Mouse (Mus musculus) thymus, adult 2 months (tissue): ENCODE data around the gene Spata17.

Experiments used
- CTCF ChIP-seq: fragments of 200-500 bp; IDR thresholded peaks from 2 replicates; pipeline ENCODE4 v1.5.1; 2012; ENCODE audit warnings: mild to moderate bottlenecking, control low read depth, low read length, moderate library complexity, borderline replicate concordance; ENCODE audit not compliant: control insufficient read depth, poor library complexity, insufficient read depth; ENCODE audit errors: extremely low read depth
- POLR2A ChIP-seq: fragments of 200-500 bp; IDR thresholded peaks from 2 replicates; pipeline ENCODE4 v1.6.1; 2012; ENCODE audit warnings: mild to moderate bottlenecking, low read length, control low read depth, moderate library complexity; ENCODE audit not compliant: control insufficient read depth, poor library complexity, insufficient read depth; ENCODE audit errors: extremely low read depth

- TF ChIP-seq CTCF (0 out of 2 replicates have a peak, but pooled peaks have one; percentile 24), POLR2A (0 out of 2 replicates have a peak, but pooled peaks have one; percentile 23)
Observed at GRCm38 (mm10) chr1:187215181-187216116, at the start of gene Spata17, which contains the start of gene Gpatch2.
